Mouse (Mus musculus) layer of hippocampus, adult 11-12 months (tissue): ENCODE measurements around the gene A930017K11Rik.
A peak's percentile ranks its signal among the peaks of the same experiment; 100 is the strongest.

Source experiments
- DNase-seq: peaks from one replicate; pipeline ENCODE4 v3.0.0; 2022; ENCODE audit warnings: low spot score

Gene A930017K11Rik

DNA sequence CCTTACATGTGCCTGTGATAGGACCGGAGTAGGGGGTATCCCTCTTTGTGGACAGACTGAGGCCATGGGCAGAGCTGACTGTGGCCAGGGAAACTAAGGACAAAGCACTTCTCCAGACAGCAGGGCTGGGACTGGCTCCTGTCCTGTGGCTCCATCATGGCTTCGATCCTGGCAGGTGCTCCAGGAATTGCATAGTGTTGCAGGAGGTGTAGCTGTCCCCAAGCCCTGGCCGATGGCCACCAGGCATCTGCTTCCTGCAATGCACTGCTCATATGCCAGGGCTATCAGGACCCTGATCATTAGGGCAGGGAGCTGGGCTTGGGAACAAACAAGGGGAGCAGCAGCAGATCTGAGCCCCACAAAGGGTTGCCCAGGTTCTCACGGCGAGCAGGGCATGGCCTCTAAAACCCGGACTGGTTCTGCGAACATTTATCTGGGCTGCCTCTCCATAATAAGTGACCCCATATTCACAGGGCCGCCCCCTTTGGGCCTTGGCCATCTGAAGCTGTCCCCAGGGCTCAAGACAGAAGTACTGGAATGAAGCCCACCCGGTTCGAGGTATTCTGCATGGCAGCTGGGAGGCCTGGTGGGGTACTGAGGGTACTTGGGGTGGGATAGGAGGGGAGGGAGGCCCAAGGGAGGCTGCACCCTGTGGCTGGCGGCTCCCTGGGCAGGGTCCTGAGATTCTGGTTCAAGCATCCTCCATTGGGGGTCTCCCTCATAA, 6.6 kb upstream of the A930017K11Rik start:
- no peak for DNase-seq

DNA sequence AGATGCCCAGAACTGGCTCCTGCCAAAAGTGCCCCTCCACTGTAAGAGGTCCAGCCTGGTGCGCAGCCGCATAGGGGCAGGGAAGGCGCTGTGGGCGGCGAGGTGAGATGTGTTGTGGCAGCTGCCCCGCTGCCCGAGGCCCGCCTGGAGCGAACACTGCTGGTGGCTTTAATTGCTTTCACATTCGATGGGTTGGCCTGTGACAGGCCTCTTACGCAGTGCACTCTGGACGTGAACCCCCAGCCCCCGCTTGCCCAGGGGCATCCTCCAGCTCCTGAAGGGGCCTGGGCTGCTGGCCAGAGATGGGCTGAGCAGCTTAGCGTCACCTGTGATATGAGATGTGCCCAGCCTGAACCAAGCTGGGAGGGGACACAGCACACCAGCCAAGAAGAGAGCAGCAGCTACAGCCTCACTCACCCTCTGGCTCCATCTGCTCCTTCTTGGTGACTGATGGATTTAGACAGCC, 5.3 kb upstream of the A930017K11Rik start:
- no peak for DNase-seq

DNA sequence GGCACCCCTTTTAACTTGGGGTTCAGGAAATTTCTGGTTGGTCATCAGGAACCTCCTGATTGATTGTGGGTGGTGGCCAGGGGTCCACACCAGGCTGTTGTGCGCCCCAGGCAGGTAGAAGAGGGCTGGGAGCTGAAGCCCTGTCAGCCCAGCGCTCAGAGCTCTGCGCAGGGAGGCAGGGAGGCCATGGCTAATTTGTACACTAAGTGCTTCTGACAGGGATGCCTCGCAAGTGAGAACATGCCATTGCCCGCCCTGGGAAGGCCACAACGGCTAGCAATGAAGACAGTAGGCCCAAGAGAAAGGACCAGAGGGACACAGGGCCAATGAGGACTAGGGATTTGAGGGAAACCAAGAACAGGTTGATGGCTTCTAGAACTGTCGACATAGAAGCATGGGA, 4.3 kb upstream of the A930017K11Rik start:
- DNase-seq = no peak

DNA sequence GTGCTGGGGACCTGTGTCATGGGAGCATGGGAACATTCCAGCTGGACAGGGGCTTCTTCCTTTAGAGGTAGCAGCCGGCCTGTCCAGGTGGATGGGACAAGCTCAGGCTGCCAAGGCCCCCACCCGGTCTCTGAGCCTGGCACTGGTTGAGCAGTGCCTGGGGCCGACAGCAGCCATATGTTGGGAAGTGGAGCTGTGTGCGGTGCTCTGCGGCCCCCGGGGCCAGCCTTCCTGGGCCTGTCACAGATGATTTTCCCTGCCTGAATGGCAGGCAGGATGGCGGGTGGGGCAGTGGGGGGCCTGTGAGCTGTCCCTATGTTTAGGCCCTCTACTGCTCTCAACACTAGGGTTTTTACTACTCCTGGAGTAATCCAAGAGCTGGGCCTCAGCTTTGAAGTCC, 3.8 kb upstream of the A930017K11Rik start:
- no peak for DNase-seq

DNA sequence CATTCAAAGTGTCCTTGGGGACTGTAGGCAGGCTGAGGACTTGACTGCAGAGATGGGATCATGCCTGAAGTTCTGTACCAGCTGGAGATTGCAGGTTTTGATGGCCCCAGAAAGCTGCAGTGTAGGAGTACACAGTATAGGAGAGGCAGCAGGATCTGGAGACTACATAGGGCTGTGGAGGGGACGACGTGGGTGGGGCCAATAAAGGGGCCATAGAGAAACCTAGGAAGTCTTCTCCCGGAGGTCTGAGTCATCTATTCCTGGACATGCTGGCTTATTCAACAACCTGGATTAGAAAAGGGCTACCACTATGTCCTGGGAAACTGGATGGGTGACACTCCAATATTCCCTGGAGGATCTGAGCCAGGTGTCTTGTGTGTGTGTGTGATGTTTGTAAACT, 3.4 kb upstream of the A930017K11Rik start:
- no peak for DNase-seq

DNA sequence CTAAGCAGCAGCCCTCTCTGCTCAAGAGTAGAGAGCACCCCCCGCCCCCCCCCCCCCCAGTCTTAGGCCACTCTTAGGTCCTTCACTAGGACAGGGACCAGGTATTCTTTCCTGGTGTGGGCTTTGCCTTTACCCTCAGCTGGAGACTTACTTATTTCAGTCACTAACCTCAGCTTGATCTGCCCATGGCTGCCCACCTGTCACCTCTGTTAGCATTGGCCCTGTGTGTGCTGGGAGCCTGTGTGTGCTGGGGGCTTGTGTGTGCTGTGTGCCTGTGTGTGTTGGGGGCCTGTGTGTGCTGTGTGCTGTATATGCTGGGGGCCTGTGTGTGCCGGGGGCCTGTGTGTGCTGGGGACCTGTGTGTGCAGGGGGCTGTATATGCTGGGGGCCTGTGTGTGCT, 2.3 kb upstream of the A930017K11Rik start:
- no peak for DNase-seq

DNA sequence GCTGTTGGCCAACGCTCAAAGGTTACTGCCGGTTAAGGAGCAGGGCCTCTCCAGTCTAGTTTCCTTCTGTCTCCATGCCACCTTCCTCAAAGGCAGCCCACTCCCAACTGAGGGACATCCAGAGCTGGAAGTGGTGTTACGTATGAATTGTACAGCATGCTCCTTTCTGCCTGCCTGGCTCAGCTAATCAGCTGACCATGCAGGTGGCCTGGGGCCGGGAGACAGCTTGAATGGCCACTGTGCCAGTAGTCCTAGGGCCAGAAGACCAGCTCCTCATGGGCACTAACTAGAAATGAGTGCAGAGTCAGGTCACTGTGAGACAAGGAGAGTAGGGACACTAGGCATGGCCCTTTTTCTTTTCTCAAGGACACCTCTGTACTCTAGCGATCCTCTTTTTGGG, 796 bp upstream of the A930017K11Rik start:
- DNase-seq = no peak

DNA sequence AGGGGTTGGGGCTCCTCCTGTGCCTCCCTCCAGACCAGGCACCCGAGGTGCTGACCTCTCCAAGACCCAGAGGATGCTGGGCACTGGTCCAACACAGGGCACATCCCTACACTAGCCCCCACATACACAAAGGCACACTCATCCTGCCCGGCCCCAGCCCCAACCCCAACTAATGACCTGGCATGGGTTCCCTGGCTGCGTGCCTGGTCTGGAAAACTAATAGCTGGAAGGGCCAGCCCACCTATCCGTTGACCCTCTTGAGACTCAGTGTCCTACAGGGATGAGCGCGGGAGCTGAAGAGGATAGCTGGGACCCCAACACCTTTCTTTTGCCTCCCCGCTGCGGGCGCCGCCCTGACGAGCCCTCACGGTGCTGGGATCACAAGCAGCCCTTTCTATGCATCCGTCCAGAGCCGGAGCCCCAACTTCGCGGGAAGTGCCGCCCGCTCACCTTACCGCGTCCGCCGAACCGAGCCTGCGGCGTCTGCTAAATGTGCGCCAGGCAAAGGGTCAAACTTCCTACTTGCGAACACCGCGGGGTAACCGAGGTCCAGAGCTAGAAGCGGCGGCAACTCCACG, 1.1 kb downstream of the A930017K11Rik start:
- no peak for DNase-seq

DNA sequence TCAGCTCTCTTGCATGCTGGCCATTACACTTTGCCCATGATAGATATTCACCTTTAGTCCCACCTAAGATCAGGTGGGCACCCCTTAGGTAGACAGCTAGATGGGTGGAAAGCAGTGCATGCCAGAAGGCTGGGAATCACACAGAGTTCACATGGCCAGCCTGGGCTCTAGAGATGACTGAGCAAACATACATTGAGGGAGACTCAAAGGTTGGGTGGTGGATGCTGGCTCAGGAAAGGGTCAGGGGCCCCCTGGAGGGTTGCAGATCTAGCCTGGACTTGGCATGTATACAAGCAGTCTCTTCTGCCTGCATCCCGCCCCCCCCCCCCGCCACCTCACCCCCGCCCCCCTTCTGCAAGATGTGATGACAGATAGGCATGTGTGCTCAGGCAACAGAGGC, 1.7 kb downstream of the A930017K11Rik start:
- DNase-seq = no peak

DNA sequence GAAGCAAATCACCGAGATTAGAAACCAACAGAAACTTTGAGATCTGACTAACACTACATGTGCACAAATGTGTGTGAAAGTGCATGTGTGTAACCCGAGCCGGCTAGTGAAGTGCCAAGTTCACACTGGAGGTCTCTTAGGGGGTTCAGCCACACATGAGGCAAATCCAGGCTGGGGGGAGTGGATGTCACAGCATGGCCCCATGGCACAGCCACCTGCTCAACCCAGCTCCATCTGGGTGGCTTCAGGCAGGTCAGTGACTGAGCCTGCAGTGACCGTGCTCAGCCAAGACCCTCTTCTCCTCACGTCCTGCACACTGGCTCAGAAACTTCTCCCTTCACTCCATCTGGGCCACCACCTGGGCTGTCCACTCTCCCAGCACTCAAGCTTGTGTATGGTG, 2.4 kb downstream of the A930017K11Rik start:
- DNase-seq = no peak

DNA sequence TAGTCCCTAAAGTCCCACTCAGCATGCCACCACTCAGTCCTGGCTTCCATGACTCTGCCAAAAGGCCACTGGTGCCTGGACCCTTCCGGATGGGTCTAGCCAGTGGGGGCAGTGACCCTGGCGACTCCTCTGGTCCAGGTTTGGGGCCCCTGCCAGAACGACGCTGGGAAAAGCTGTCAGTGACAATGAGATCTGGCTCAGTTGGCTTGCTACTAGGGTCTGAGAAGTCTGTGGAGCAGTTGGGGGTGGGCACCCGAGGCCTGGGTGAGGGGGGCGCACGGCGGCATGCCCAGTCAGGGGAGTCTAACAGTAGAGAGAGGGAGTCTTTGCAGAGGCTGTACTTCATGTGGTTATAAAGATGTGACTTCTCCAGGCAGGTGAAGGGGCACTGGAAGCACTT, 4.3 kb downstream of the A930017K11Rik start:
- DNase-seq = no peak

DNA sequence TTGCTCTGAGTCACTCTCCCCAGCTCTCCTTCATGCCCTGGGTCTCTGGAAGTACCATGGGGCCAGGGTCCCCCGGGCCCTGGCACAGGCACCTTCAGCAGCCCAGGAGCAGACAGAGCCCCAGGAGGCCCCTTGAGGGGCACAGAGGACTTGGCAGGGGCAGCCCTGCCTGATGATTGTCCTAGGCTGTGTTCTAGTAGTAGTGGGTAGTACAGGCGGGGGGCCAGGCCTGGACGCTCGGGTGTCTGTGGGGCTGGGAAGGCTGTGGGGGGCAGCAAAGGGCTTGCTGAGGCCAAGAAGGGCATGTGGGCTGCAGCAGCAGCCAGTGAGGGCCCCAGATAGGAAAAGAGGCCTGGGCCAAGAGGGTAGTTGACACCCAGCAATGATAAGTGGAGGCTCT, 4.8 kb downstream of the A930017K11Rik start:
- no peak for DNase-seq

DNA sequence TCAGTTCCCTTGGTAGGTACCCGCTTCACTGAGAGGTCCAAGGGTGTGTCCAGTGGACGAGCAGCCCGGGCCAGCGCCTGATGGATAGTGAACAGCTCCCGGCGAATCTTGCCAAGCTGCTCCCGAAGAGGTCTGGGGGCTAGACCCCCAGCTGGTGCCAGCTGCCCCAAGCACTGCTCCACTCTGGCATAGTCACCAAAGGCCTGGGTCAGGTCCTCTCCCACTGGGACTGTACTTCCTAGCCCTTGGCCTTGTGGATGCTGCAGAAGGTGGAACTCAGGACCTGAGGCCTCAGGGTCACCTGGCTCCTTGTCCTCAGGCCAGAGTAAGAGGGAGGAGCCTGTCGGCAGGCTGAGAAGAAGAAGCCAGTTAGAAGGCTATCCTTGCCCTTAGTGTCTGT, 5.5 kb downstream of the A930017K11Rik start:
- DNase-seq = no peak

DNA sequence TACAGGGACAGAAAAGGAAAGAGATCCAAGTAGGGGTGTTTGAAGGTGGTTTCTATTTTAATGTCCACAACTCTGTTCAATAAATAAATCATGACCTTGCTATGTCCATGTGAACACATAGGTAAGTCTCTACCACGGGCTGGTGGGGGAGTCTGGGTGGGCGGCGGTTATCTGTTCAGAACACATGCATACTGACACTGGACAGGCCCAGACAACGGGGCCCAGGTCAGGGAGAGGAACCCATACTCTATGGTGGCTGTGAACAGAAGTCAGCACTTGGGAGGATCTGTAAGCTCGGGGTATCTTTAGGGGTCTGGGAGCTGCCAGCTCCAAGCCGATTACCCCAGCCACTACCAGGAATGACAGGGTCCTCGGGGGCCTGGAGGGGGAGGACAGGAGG, 6.0 kb downstream of the A930017K11Rik start:
- DNase-seq = no peak

DNA sequence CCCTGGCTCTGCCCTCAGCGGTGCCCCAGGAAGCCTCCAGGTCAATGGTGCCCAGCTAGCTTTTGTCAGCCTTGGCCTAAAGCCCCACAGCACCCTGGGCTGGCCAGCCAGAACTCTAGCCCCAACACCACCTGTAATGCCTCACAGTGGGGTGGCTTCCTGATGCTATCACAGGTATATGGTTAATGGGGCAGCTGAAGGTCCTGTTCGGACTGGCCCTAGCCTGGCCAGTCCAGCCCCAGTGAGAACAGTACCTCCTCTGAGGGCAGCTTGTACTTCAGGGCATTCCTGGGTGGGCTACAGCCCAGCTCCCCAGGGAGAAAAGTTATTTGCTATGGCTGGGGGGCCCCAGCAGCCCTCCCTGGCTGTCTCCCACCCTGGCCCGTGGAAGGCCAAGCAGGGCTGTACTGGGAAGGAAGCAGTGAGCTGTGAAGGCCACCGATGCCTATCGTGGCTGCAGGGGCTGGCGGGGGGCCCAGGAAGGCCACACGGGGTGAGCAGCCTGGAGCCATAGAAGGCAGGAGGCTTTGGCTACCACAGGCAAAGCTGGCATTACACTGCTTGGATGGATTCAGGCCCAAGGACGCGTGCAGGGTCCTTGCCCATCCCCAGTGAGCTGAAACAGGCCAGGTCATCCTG, 6.7 kb downstream of the A930017K11Rik start:
- DNase-seq = no peak

DNA sequence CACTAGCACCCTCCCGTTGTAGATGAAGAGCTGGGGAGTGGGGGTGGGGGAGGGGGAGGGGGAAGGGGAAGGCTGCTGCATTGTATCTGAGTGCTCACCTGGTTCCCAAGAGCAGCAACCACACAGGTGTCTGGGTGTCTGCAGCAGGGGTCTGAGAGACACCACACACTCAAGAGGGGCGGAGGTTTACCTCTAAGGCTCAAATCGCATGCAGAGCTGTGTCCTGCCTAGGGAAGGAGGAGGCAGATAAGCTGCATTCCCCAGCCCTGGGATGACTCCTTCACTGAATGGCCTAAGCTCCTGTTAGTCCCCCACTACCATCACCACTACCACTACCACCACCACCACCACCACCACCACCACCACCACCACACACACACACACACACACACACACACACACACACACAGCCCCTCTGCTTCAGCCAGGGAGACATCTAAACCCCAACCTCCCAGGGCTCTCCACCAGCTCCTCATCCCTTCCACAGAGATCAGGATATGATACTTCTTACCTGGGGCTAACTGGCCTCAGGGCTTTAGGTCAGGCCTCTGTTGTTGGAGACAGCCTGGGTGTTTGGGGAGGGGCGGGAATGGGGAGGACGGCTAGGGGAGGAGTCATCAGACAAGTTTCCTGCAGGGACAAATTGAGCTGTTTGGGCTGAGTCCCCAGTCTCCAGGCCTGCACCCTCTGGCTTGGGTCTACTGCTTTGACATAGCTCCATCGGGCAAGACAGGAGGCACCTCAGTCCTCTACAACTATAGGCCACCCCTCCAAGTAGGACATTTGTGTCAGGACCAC, 7.8 kb downstream of the A930017K11Rik start, which contains the start of the genes Pigq and Nhlrc4:
Pigq (minus strand) TSS at position 571 of the 798 bp plus-strand sequence.
Nhlrc4 (minus strand) TSS at position 596 of the 798 bp plus-strand sequence.
- no peak for DNase-seq

DNA sequence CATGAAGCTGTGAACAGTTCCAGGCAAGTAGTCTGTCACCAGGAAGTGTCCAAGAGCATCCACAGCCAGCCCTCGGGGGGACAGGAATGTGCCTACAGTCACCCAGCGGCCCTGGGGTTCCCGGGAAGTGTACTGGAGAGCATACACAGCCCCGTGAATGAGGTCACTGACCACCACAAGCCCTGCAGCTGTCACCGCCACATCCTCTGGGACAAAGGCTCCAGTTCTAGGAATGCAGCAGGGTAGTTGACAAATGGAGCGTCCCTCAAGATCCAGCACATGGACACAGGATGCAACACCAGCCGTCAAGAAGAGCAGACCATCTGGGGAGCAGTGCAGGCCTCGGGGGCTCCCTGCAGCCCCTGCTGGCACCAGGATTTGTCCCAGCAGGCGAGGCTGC, 8.6 kb downstream of the A930017K11Rik start:
- no peak for DNase-seq

DNA sequence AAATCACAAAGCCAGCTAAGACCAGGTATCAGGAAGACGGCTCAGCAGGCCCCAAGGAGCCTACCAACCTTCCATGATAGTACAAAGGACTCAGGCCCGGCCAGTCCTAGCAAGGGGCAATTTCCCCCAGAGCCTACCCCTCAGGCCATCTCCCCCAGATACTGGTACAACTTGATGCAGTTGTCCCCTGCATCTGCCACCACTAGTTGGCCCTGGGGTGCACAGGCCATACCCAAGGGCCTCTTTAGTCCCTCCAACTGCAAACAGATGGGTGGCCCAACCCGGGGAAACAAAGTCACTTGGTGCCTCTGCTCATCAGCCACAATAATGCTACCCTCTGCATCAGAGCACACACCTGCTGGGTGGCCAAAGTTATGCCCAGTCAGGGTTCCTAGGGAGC, 9.1 kb downstream of the A930017K11Rik start:
- no peak for DNase-seq

DNA sequence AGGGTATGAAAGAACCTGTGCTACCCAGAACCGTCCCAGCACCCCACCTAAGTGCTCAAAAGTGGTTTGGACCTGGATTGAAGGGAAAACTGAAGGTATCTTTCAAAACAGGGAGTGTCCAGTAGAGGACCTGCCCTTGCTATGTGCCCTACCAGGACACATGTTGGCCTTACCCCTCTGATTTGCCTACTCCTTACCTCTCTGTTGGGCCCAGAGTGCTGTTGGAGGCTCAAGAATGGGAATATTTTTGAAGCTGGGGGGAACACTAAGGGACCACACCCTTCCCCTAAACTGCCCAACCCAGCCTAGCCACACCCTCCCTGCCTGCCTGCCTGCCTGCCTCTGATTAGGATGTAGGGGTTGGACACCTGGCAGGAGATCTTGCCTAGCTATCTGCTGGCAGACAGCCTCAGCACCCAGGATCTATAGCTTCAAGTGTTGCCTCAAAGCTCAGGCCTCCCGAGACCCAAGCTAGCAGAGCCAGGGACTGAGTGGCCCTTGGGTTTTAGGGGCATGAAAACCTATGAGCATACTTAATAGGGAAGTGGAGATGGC, 9.7 kb downstream of the A930017K11Rik start:
- DNase-seq = no peak

DNA sequence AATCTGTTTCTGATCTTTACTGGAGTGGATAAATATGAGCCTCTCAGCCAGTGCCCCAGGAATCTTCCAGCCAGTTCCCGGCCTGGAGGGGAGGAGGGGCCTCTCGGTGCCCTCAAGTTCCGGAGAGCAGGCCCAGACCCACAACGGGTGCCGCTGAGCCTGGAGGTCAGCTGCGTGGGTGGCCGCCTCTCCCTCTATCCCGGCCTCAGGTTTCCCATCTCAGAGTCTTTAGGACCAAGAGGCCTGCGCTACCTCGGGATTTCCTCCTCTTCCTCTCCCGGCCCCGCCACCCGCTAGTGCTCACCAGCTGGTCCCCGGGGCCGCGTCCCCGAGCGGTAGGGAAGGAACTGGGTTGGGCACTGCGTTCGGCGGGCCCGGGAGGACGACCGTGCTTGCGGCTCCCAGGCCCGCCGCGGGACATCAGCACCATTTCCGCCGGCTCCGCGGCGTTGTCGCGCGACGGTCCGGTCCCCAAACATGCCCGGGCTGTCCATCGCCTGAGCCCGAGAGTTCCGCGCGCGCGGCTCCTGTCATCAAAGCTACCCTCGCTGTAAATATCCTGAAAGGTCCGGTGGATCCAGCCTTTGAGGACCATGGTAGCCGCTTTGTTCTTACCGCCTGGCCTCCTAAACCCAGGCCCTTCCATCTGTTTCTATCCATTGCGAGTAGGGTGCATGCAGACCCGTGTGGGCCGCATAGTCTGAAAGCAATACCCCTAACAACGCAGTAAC, 10.7 kb downstream of the A930017K11Rik start:
- DNase-seq = peak; percentile 72

DNA sequence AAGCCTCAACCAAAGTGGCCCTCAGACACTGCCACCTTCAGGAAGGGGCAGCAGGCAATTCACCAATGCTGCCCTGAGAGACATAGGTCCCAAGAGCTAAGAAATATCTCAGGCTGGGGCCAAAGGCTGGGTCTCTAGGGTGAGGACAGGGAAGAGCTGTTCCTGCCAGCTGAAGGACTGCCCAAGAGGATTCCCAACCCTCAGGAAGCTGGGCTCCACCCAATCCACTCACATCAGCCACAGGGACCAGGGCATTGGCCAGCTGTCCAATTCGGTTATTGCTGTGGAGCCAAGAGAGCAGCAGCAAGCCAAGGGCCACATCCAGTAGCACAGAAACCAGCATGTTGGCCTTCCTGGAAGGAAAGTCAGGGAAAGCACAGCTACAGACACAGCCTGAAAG, 17.8 kb downstream of the A930017K11Rik start:
- DNase-seq = no peak
